Mouse (Mus musculus) neural tube, embryonic 12.5 days (tissue): ENCODE measurements around the gene Gm12184. TPM values are rescaled to one million over a fixed set of nuclear protein-coding genes. Genes with fewer than 3 reads are reported as not detected.
"Not testable (repeated sequence)": the region's sequence is repeated elsewhere in the genome, so short reads cannot be mapped to it uniquely, and the experiment has no call there.

Source experiments
- ATAC-seq: fragments of 200-750 bp; cut with Nextera tagmentation; 2 replicates; pipeline ENCODE4 v1.8.0; 2017; ENCODE audit warnings: low read depth, mild to moderate bottlenecking, moderate TSS enrichment, moderate library complexity; ENCODE audit not compliant: low FRiP score
- H3K27ac ChIP-seq: fragments of 300-500 bp; sonication (generic); 2 replicates; pipeline ENCODE4 v1.5.1; 2016
- H3K27me3 ChIP-seq: fragments of 300-500 bp; sonication (generic); replicated peaks from 2 replicates; pipeline ENCODE4 v1.6.1; 2016; ENCODE audit warnings: mild to moderate bottlenecking
- H3K36me3 ChIP-seq: fragments of 300-500 bp; sonication (generic); 2 replicates; pipeline ENCODE4 v1.6.1; 2016; ENCODE audit warnings: mild to moderate bottlenecking
- H3K4me1 ChIP-seq: fragments of 300-500 bp; sonication (generic); 2 replicates; pipeline ENCODE4 v1.6.1; 2016
- H3K4me2 ChIP-seq: fragments of 300-500 bp; sonication (generic); replicated peaks from 2 replicates; pipeline ENCODE4 v1.6.1; 2016; ENCODE audit warnings: mild to moderate bottlenecking
- H3K4me3 ChIP-seq: fragments of 300-500 bp; sonication (generic); 2 replicates; pipeline ENCODE4 v1.5.1; 2016
- H3K9ac ChIP-seq: fragments of 300-500 bp; sonication (generic); 2 replicates; pipeline ENCODE4 v1.6.1; 2016; ENCODE audit warnings: mild to moderate bottlenecking
- H3K9me3 ChIP-seq: fragments of 300-500 bp; sonication (generic); 2 replicates; pipeline ENCODE4 v1.6.1; 2016; ENCODE audit warnings: mild to moderate bottlenecking
- WGBS: fragments of 180-500 bp; shearing (Covaris S2); methylation state at CpG from one replicate; pipeline ENCODE4 v1.1.7; 2016; 5-methylcytosine and 5-hydroxymethylcytosine counted together
- polyA plus RNA-seq: library from polyadenylated mRNA; unstranded; fragments of >200 nt; fragmentation: Nextera tagmentation; extraction: Ambion mirVana; gene quantifications from 2 replicates; pipeline ENCODE4 v1.2.1, GENCODE M21; 2016

The Gm12184 gene
- polyA plus RNA-seq, 1 experiment from 2014 or later = 14.9 TPM

DNA sequence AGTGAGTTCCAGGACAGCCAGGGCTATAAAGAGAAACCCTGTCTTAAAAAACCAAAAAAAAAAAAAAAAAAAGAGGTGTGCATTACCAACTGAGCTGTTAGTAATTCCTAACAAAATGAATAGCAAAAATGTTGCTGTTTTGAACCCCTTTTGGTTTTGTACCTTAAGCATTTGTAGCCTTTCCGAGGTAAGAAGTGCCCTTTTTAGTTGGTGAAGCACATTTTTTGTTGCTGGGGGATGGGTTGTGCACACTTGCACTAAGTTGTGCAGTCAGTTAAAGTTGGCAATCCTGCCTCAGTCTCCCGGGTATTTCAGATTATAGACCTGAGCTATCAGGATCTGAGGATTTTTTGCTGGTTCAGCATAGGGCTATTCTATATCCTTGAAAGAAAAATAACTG is 21.5 kb downstream of the Gm12184 start:
- Histone ChIP-seq H3K27ac (no peak overlapping the region), H3K27me3 (no peaks in the 10 kb centered on the region), H3K36me3 (peaks cover 83% of the 10 kb centered on the region), H3K4me2 (no peak overlapping the region), H3K9me3 (no peaks in the 10 kb centered on the region), H3K9ac (no peak overlapping the region), H3K4me3 (no peak overlapping the region), H3K4me1 (peaks cover 19% of the 10 kb centered on the region)
- ATAC-seq = no peak
- WGBS = 85% methylated on average over 2 of the region's 2 CpGs

- Histone ChIP-seq H3K4me2 (no peak overlapping the region), H3K4me1 (peaks cover 20% of the 10 kb centered on the region), H3K27me3 (no peaks in the 10 kb centered on the region), H3K9ac (no peak overlapping the region), H3K36me3 (peaks cover 75% of the 10 kb centered on the region), H3K27ac (no peak overlapping the region), H3K4me3 (no peak overlapping the region), H3K9me3 (no peaks in the 10 kb centered on the region)
- no peak for ATAC-seq
- WGBS = 98% methylated on average over 2 of the region's 2 CpGs
Observed at GRCm38 (mm10) chr11:48803988-48804387, 22.5 kb downstream of the Gm12184 start.

DNA sequence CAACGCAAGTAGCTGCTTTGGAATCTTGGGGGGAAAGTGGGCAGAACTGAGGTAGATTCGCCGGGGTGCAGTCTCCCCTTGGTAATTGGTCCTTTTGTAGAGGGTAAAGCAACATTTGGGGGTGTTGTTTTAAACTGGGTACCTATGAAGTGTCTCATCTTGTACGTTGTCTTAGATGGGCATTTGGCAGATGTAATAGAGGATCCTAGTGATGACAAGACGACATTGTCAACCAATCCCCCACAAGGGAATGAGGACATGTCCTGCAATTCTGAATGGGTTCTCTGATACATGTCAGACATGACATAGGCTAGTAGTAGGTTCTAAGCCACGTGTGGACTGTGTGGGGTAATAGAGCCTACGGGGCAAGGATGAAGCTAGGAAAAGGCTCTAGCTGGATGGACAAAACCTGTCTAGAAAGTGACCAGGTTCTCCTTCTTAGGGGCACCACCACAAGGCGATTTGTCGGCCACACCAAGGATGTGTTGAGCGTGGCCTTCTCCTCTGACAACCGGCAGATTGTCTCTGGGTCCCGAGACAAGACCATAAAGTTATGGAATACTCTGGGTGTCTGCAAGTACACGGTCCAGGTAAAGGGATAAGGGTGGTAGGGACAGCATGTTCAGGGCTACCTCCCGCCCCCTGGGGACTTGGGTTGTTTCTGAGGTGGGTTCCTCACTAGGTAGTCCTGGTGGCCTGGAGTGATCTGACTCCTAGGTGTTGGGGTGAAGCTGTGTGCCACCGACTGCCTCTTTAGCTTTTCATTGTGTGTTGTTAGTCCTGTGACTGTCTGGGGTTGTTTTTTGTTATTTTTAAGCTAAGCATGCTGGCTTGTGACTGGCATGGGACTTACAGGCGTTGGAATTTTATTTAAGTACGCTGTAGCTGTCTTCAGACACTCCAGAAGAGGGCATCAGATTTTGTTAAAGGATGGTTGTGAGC is 24.4 kb downstream of the Gm12184 start:
- peaks cover 56% of the 10 kb centered on the region for H3K36me3 ChIP-seq
- H3K9me3 ChIP-seq = no peaks in the 10 kb centered on the region
- WGBS = 81% methylated on average over 17 of the region's 17 CpGs
- peak overlapping the region; percentile 83 for H3K9ac ChIP-seq
- peaks cover 22% of the 10 kb centered on the region for H3K4me1 ChIP-seq
- no peak overlapping the region for H3K27ac ChIP-seq
- peak overlapping the region; percentile 84 for H3K4me2 ChIP-seq
- no peaks in the 10 kb centered on the region for H3K27me3 ChIP-seq
- ATAC-seq = no peak
- peak overlapping the region; percentile 73 for H3K4me3 ChIP-seq

DNA sequence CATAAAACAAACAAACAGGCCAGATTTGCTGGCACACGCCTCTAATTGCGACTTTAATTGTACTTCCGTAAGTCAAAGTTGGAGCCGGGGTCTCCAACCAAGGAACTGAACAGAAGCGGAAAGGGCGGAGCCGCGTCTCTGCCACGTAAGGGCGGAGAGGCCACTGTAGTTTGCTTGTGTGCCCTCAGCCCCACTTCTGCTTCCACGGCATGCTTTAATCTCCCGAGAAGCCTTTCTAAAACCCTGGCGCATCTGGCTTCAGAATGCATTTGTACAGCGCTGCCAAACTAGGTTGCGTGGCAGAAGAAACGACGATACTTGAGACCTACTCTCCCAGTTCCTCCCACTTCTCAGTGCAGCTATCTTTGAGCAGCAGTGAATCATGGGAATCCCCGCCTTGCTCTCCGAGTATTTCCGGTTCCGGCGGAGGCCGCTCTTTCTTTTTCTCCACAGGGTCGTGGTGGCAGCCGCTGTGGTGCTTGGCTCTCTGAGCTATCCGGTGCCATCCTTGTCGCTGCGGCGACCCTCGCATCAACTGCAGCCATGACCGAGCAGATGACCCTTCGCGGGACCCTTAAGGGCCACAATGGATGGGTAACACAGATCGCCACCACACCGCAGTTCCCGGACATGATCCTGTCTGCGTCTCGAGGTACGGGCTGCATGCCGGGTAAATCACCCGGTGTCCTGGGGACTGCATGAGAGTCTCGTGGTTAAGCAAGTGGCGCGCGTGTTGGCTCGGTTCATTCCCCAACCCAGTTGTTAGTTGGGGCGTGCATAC is 26.3 kb downstream of the Gm12184 start, which contains the start of gene Rack1:
Gene Rack1 (plus strand): TSS at position 412 of the 781 bp plus-strand sequence.
- H3K27ac ChIP-seq = peak within 1 kb of the TSS; percentile 86
- WGBS = under 1% methylated on average over 47 of the region's 47 CpGs
- peak; percentile 94 for ATAC-seq
- peak within 1 kb of the TSS; percentile 73 for H3K4me3 ChIP-seq
- H3K36me3 ChIP-seq = peaks cover 36% of the 10 kb centered on the region
- peak within 1 kb of the TSS; percentile 83 for H3K9ac ChIP-seq
- peak within 1 kb of the TSS; percentile 84 for H3K4me2 ChIP-seq
- H3K4me1 ChIP-seq = peaks cover 22% of the 10 kb centered on the region
- no peaks in the 10 kb centered on the region for H3K9me3 ChIP-seq
- H3K27me3 ChIP-seq = no peaks in the 10 kb centered on the region

- no peaks in the 10 kb centered on the region for H3K27me3 ChIP-seq
- 9% methylated on average over 18 of the region's 18 CpGs for WGBS
- H3K9ac ChIP-seq = peak overlapping the region; percentile 83
- peak; percentile 4; the same call in 1 of the 2 replicates for ATAC-seq
- peak overlapping the region; percentile 61 for H3K27ac ChIP-seq
- peak overlapping the region; percentile 73 for H3K4me3 ChIP-seq
- H3K4me1 ChIP-seq = peaks cover 22% of the 10 kb centered on the region
- H3K9me3 ChIP-seq = no peaks in the 10 kb centered on the region
- peak overlapping the region; percentile 84 for H3K4me2 ChIP-seq
- peaks cover 27% of the 10 kb centered on the region for H3K36me3 ChIP-seq
Observed at GRCm38 (mm10) chr11:48798984-48799920, 27.2 kb downstream of the Gm12184 start.

- no peak for ATAC-seq
- Histone ChIP-seq H3K9me3 (no peaks in the 10 kb centered on the region), H3K36me3 (peaks cover 18% of the 10 kb centered on the region), H3K4me1 (peaks cover 22% of the 10 kb centered on the region), H3K27me3 (no peaks in the 10 kb centered on the region), H3K4me3 (no peak overlapping the region), H3K27ac (no peak overlapping the region), H3K9ac (no peak overlapping the region), H3K4me2 (peak overlapping the region; percentile 84)
- WGBS = 87% methylated on average over 7 of the region's 7 CpGs
Observed at GRCm38 (mm10) chr11:48798308-48798707, 28.1 kb downstream of the Gm12184 start.

DNA sequence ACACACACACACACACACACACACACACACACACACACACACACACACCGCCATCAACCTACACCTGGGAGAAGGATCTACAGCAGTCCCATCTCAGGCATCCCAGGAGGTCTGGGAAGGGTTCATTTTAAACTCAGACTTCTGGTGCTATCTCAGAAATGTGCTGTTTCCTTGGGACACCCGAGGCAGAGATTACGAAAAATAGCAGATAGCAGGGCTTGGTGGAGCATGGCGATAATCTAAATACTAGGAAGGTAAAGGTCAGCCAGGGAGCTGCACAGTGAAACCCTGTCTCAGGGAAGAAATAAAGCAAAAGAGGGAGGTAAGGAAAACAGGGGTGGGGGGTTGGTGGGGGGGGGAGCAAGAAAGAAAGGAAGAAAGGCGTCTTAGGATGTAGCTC is 29.2 kb downstream of the Gm12184 start:
- ATAC-seq = no peak
- H3K36me3 ChIP-seq = peaks cover 8% of the 10 kb centered on the region
- no peak overlapping the region for H3K27ac ChIP-seq
- no peaks in the 10 kb centered on the region for H3K9me3 ChIP-seq
- H3K27me3 ChIP-seq = no peaks in the 10 kb centered on the region
- H3K4me3 ChIP-seq = no peak overlapping the region
- peaks cover 16% of the 10 kb centered on the region for H3K4me1 ChIP-seq
- no peak overlapping the region for H3K4me2 ChIP-seq
- H3K9ac ChIP-seq = no peak overlapping the region
- WGBS = 84% methylated on average over 5 of the region's 5 CpGs

- Histone ChIP-seq H3K27ac (no peak overlapping the region), H3K9ac (no peak overlapping the region), H3K9me3 (no peaks in the 10 kb centered on the region), H3K36me3 (no peaks in the 10 kb centered on the region), H3K27me3 (no peaks in the 10 kb centered on the region), H3K4me3 (no peak overlapping the region), H3K4me2 (no peak overlapping the region), H3K4me1 (peaks cover 6% of the 10 kb centered on the region)
- WGBS = 75% methylated on average over 4 of the region's 4 CpGs
- ATAC-seq = no peak
Observed at GRCm38 (mm10) chr11:48796290-48796689, 30.2 kb downstream of the Gm12184 start.

DNA sequence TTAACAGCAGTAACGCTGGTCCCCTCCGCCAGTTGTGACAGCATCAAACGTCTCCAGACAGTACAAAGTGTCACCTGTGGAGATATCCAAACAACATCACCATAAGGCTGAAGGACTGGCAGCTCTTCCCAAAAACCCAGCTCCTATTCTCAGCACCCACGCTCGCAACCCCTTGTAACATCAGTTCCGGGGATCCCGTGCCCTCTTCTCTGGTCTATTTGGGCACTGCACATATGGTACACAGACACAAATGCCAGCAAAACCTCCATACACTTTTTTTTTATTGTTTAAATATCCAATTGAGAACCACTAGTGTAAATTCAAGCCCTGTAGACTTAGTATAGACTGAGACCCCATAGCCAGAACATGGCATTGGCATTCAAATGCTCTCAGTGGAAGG is 31.2 kb downstream of the Gm12184 start:
- no peak overlapping the region for H3K27ac ChIP-seq
- no peak overlapping the region for H3K9ac ChIP-seq
- no peak overlapping the region for H3K4me2 ChIP-seq
- peaks cover 3% of the 10 kb centered on the region; the same call in 1 of the 2 replicates for H3K4me1 ChIP-seq
- no peaks in the 10 kb centered on the region for H3K36me3 ChIP-seq
- H3K27me3 ChIP-seq = no peaks in the 10 kb centered on the region
- H3K4me3 ChIP-seq = no peak overlapping the region
- H3K9me3 ChIP-seq = no peaks in the 10 kb centered on the region
- ATAC-seq = no peak
- WGBS = 85% methylated on average over 7 of the region's 7 CpGs

- no peak for ATAC-seq
- 98% methylated on average over 3 of the region's 3 CpGs for WGBS
- H3K27ac ChIP-seq = no peak overlapping the region
Observed at GRCm38 (mm10) chr11:48793184-48793583, 33.3 kb downstream of the Gm12184 start.

GRCm38 (mm10) chr11:48791894-48792293 is 34.6 kb downstream of the Gm12184 start:
- H3K4me1 ChIP-seq, H3K4me2 ChIP-seq, H3K27me3 ChIP-seq, H3K36me3 ChIP-seq, H3K9ac ChIP-seq, H3K27ac ChIP-seq, ATAC-seq, H3K9me3 ChIP-seq, H3K4me3 ChIP-seq: not testable (repeated sequence)
- 88% methylated on average over 9 of the region's 9 CpGs for WGBS

More at GRCm38 (mm10) chr11:48793184-48793583, 33.3 kb downstream of the Gm12184 start:
- Histone ChIP-seq H3K4me2 (no peak overlapping the region), H3K4me3 (no peak overlapping the region), H3K36me3 (no peaks in the 10 kb centered on the region), H3K4me1 (no peaks in the 10 kb centered on the region), H3K27me3 (no peaks in the 10 kb centered on the region), H3K9me3 (no peaks in the 10 kb centered on the region), H3K9ac (no peak overlapping the region)
